Mouse (Mus musculus) intestine, embryonic 14.5 days (tissue): ENCODE measurements at regions not wholly inside any gene's neighbourhood (a gene's known extent, or its start where the extent isn't known, plus 50 kb on each side); places are given as distances from the start of the nearest gene placed in this dataset.
A peak's percentile ranks its signal among the peaks of the same experiment; 100 is the strongest.

Experiments
- ATAC-seq: fragments of 200-750 bp; cut with Nextera tagmentation; replicated peaks from 2 replicates; pipeline ENCODE4 v1.8.0; 2017; ENCODE audit warnings: low read depth, moderate number of reproducible peaks, moderate TSS enrichment, moderate library complexity; ENCODE audit not compliant: low FRiP score, low TSS enrichment
- DNase-seq: peaks from one replicate; pipeline ENCODE4 v3.0.0-alpha.2; 2018; ENCODE audit warnings: low spot score
- H3K27ac ChIP-seq: fragments of 300-500 bp; sonication (generic); 2 replicates; pipeline ENCODE4 v1.5.1; 2014; ENCODE audit warnings: low read depth, mild to moderate bottlenecking, control low read depth
- H3K27me3 ChIP-seq: fragments of 300-500 bp; sonication (generic); replicated peaks from 2 replicates; pipeline ENCODE4 v1.6.1; 2014; ENCODE audit warnings: low read length, control low read depth; ENCODE audit not compliant: control insufficient read depth, insufficient read depth
- H3K36me3 ChIP-seq: fragments of 300-500 bp; sonication (generic); 2 replicates; pipeline ENCODE4 v1.6.1; 2014; ENCODE audit warnings: low read length, control low read depth; ENCODE audit not compliant: control insufficient read depth, insufficient read depth
- H3K4me1 ChIP-seq: fragments of 300-500 bp; sonication (generic); replicated peaks from 2 replicates; pipeline ENCODE4 v1.6.1; 2014; ENCODE audit warnings: low read length, control low read depth, mixed read lengths; ENCODE audit not compliant: control insufficient read depth, insufficient read depth
- H3K4me2 ChIP-seq: fragments of 300-500 bp; sonication (generic); 2 replicates; pipeline ENCODE4 v1.6.1; 2014; ENCODE audit warnings: low read length
- H3K4me3 ChIP-seq: fragments of 300-500 bp; sonication (generic); 2 replicates; pipeline ENCODE4 v1.5.1; 2014; ENCODE audit warnings: low read depth, low read length, control low read depth, mixed read lengths
- H3K9ac ChIP-seq: fragments of 300-500 bp; sonication (generic); 2 replicates; pipeline ENCODE4 v1.6.1; 2014; ENCODE audit warnings: mild to moderate bottlenecking, low read length
- H3K9me3 ChIP-seq: fragments of 300-500 bp; sonication (generic); 2 replicates; pipeline ENCODE4 v1.6.1; 2016; ENCODE audit warnings: low read length, control low read depth; ENCODE audit not compliant: control insufficient read depth
- WGBS: fragments of 180-500 bp; shearing (Covaris S2); extraction: QIAGEN DNeasy Blood & Tissue Kit; methylation state at CpG from one replicate; pipeline ENCODE4 v1.1.7; 2014; 5-methylcytosine and 5-hydroxymethylcytosine counted together

GRCm38 (mm10) chr2:116772569-116772968 is 105.9 kb upstream of the Tmco5 start:
- Histone ChIP-seq H3K4me2 (no peak overlapping the region), H3K9me3 (no peaks in the 10 kb centered on the region), H3K4me1 (no peaks in the 10 kb centered on the region), H3K4me3 (no peak overlapping the region), H3K36me3 (no peaks in the 10 kb centered on the region), H3K27ac (no peak overlapping the region), H3K9ac (no peak overlapping the region), H3K27me3 (no peaks in the 10 kb centered on the region)
- no peak for DNase-seq
- WGBS: 66% methylated on average over 6 of the region's 6 CpGs
- no peak for ATAC-seq

GRCm38 (mm10) chr2:116800141-116800540 is 78.3 kb upstream of the Tmco5 start:
- Histone ChIP-seq H3K4me1 (no peaks in the 10 kb centered on the region), H3K27ac (no peak overlapping the region), H3K27me3 (no peaks in the 10 kb centered on the region), H3K4me3 (no peak overlapping the region), H3K9me3 (no peaks in the 10 kb centered on the region), H3K9ac (no peak overlapping the region), H3K4me2 (no peak overlapping the region), H3K36me3 (no peaks in the 10 kb centered on the region)
- WGBS: 83% methylated on average over 2 of the region's 2 CpGs
- ATAC-seq (no peak), DNase-seq (no peak)

- no peaks in the 10 kb centered on the region for H3K27me3 ChIP-seq
- ATAC-seq: no peak
- H3K4me1 ChIP-seq: no peaks in the 10 kb centered on the region
- no peaks in the 10 kb centered on the region for H3K36me3 ChIP-seq
- no peak for DNase-seq
- H3K9me3 ChIP-seq: no peaks in the 10 kb centered on the region
- no peak overlapping the region for H3K9ac ChIP-seq
- H3K27ac ChIP-seq: no peak overlapping the region
- no peak overlapping the region for H3K4me2 ChIP-seq
- H3K4me3 ChIP-seq: no peak overlapping the region
- 83% methylated on average over 7 of the region's 7 CpGs for WGBS
These were observed 76.9 kb upstream of the Tmco5 start for GRCm38 (mm10) chr2:116801578-116801977.

- Histone ChIP-seq H3K4me3 (no peak overlapping the region), H3K27ac (no peak overlapping the region), H3K36me3 (no peaks in the 10 kb centered on the region), H3K9me3 (no peaks in the 10 kb centered on the region), H3K9ac (no peak overlapping the region), H3K4me2 (no peak overlapping the region), H3K27me3 (no peaks in the 10 kb centered on the region), H3K4me1 (no peaks in the 10 kb centered on the region)
- ATAC-seq (no peak), DNase-seq (no peak)
- 85% methylated on average over 3 of the region's 3 CpGs for WGBS
These were observed 71.3 kb upstream of the Tmco5 start for GRCm38 (mm10) chr2:116807207-116807606.

- ATAC-seq (no peak), DNase-seq (no peak)
- 88% methylated on average over 7 of the region's 7 CpGs for WGBS
- no peaks in the 10 kb centered on the region for H3K9me3 ChIP-seq
- no peak overlapping the region for H3K4me2 ChIP-seq
- no peaks in the 10 kb centered on the region for H3K27me3 ChIP-seq
- H3K4me1 ChIP-seq: no peaks in the 10 kb centered on the region
- no peak overlapping the region for H3K9ac ChIP-seq
- H3K27ac ChIP-seq: no peak overlapping the region
- no peak overlapping the region for H3K4me3 ChIP-seq
- no peaks in the 10 kb centered on the region for H3K36me3 ChIP-seq
These were observed 70.9 kb upstream of the Tmco5 start for GRCm38 (mm10) chr2:116807636-116808035.

- H3K27ac ChIP-seq: no peak overlapping the region
- H3K4me1 ChIP-seq: peaks cover 1% of the 10 kb centered on the region; the same call in 1 of the 2 replicates
- H3K9ac ChIP-seq: no peak overlapping the region
- no peaks in the 10 kb centered on the region for H3K36me3 ChIP-seq
- no peaks in the 10 kb centered on the region for H3K27me3 ChIP-seq
- DNase-seq (no peak), ATAC-seq (no peak)
- WGBS: 88% methylated on average over 6 of the region's 6 CpGs
- no peak overlapping the region for H3K4me3 ChIP-seq
- no peaks in the 10 kb centered on the region for H3K9me3 ChIP-seq
- H3K4me2 ChIP-seq: no peak overlapping the region
These were observed 70.4 kb upstream of the Tmco5 start for GRCm38 (mm10) chr2:116808113-116808512.

GRCm38 (mm10) chr2:116808554-116808953 is 69.9 kb upstream of the Tmco5 start:
- Histone ChIP-seq H3K4me3 (no peak overlapping the region), H3K9me3 (no peaks in the 10 kb centered on the region), H3K4me1 (peaks cover 5% of the 10 kb centered on the region; the same call in 1 of the 2 replicates), H3K36me3 (no peaks in the 10 kb centered on the region), H3K9ac (no peak overlapping the region), H3K27me3 (no peaks in the 10 kb centered on the region), H3K27ac (no peak overlapping the region), H3K4me2 (no peak overlapping the region)
- 92% methylated on average over 8 of the region's 8 CpGs for WGBS
- no peak for ATAC-seq
- DNase-seq: no peak

- H3K4me1 ChIP-seq: peaks cover 7% of the 10 kb centered on the region; the same call in 1 of the 2 replicates
- ATAC-seq: no peak
- WGBS: 96% methylated on average over 16 of the region's 16 CpGs
These were observed 68.4 kb upstream of the Tmco5 start for GRCm38 (mm10) chr2:116810116-116810515.

GRCm38 (mm10) chr2:116812869-116813558 is 65.5 kb upstream of the Tmco5 start:
- peak overlapping the region; percentile 23 for H3K4me2 ChIP-seq
- WGBS: 25% methylated on average over 13 of the region's 13 CpGs
- no peaks in the 10 kb centered on the region for H3K27me3 ChIP-seq
- DNase-seq (no peak), ATAC-seq (no peak)
- peaks cover 14% of the 10 kb centered on the region; the same call in 1 of the 2 replicates for H3K4me1 ChIP-seq
- H3K36me3 ChIP-seq: no peaks in the 10 kb centered on the region
- H3K27ac ChIP-seq: no peak overlapping the region
- H3K9ac ChIP-seq: no peak overlapping the region
- no peak overlapping the region for H3K4me3 ChIP-seq
- H3K9me3 ChIP-seq: no peaks in the 10 kb centered on the region

More at GRCm38 (mm10) chr2:116810116-116810515, 68.4 kb upstream of the Tmco5 start:
- Histone ChIP-seq H3K27ac (no peak overlapping the region), H3K36me3 (no peaks in the 10 kb centered on the region), H3K4me2 (no peak overlapping the region), H3K4me3 (no peak overlapping the region), H3K27me3 (no peaks in the 10 kb centered on the region), H3K9me3 (no peaks in the 10 kb centered on the region), H3K9ac (no peak overlapping the region)
- no peak for DNase-seq
